Mouse (Mus musculus) lung, postnatal 0 days (tissue): Measurements from ENCODE around the gene Slc16a7.

Experiments
- CTCF ChIP-seq: IDR thresholded peaks from 2 replicates; pipeline ENCODE4 v1.5.1; 2016; ENCODE audit warnings: antibody characterized with exemption, mild to moderate bottlenecking
- EP300 ChIP-seq: IDR thresholded peaks from 2 replicates; pipeline ENCODE4 v1.6.1; 2016; ENCODE audit warnings: antibody characterized with exemption, mild to moderate bottlenecking, control low read depth

DNA sequence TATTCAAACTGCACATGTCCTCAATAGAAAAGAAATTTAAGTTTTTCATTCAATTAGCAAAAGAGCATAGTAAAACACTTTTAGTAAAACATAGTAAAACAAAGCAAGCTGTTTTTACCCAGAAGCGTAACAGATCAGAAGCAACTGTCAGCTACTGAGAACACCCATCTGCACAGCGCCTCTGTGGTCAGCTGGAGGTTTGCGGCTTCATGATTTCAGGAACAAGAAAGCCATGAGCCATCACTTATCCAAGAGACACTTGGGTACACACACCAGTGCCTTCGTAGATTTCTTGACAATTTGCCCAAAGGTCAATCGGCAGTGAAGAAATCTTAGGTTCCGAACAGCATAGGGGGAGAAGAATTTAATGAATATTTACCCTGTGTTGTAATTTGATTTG lies 71.9 kb downstream of the Slc16a7 start:
- peak; percentile 60 for TF ChIP-seq CTCF
- no peak for TF ChIP-seq EP300
